In genomic region chr6:115814104-115814503, GRCm38 (mm10) we compare ENCODE assay signal across 8 mouse cellular contexts. TPM values are rescaled to one million over a fixed set of nuclear protein-coding genes. Genes with fewer than 3 reads are reported as not detected.
DNase-seq lines count a peak whose midpoint lies in the region; ATAC-seq lines count a peak whose summit lies in the region.

No protein-coding gene starts in this region.

- H3K4me2 ChIP-seq in liver, embryonic 13.5 days: peak overlapping the region; percentile 25; the same call in 1 of the 2 replicates

- H3K27me3 ChIP-seq in liver, embryonic 13.5 days: no peaks in the 10 kb centered on the region

- peak; percentile 50 for DNase-seq in ovary, adult 18-20 months (ENCODE audit: low spot score)
- no peak for DNase-seq in ovary, postnatal 10 days (ENCODE audit: low spot score)
- peak; percentile 75 to 83 for DNase-seq in adrenal gland, postnatal 36 days
- peak; percentile 53 to 66 for DNase-seq in gastrocnemius, adult 8-10 months (ENCODE audit: low spot score in 2 of 2)
- DNase-seq in kidney, adult 18-20 months: peak; percentile 65
- peak; percentile 54 for DNase-seq in liver, embryonic 13.5 days
- DNase-seq in retina, embryonic 14.5 days (ENCODE audit: low spot score): peak; percentile 70
- DNase-seq in yolk sac, embryonic 10.5 days (ENCODE audit: low spot score): no peak

- no peaks in the 10 kb centered on the region for H3K36me3 ChIP-seq in liver, embryonic 13.5 days

- peak overlapping the region; percentile 43; the same call in 1 of the 2 replicates for H3K9ac ChIP-seq in liver, embryonic 13.5 days

- 13% methylated on average over 4 of the region's 4 CpGs for WGBS in liver, embryonic 13.5 days (ENCODE audit: insufficient replicate concordance)

- H3K27ac ChIP-seq in liver, embryonic 13.5 days: peak overlapping the region; percentile 35

- H3K4me1 ChIP-seq in liver, embryonic 13.5 days (replicated peaks): peaks cover 18% of the 10 kb centered on the region

- no peaks in the 10 kb centered on the region for H3K9me3 ChIP-seq in liver, embryonic 13.5 days (replicated peaks)

- ATAC-seq in liver, embryonic 13.5 days (ENCODE audit: low read depth): peak; percentile 74

- no peak overlapping the region for H3K4me3 ChIP-seq in liver, embryonic 13.5 days (replicated peaks)

RNA-seq across cellular contexts. Expression of gene Rpl32, which starts 5.6 kb away (rescaled TPM):
- 1,000 to 10,000 TPM; 1,143 to 1,221 TPM for total RNA-seq in adrenal gland, postnatal 36 days (2021)
- total RNA-seq in gastrocnemius, adult 8-10 months (2022): 100 to 1,000 TPM; 581 to 694 (median 621) TPM
- polyA plus RNA-seq in liver, embryonic 13.5 days (2015; fragmentation: Nextera tagmentation; extraction: Ambion mirVana): 1,700 and 1,736 TPM in 2 replicates

RNA-seq across cellular contexts. Expression of gene Efcab12, which starts 24.1 kb away (rescaled TPM):
- total RNA-seq in adrenal gland, postnatal 36 days (2021): under 1 TPM; 0.36 to 0.86 TPM
- total RNA-seq in gastrocnemius, adult 8-10 months (2022): under 1 TPM in 3 of 4 experiments, not detected in 1; 0.12 to 0.29 (median 0.15) TPM
- polyA plus RNA-seq in liver, embryonic 13.5 days (2015; fragmentation: Nextera tagmentation; extraction: Ambion mirVana): 0.15 and 0.16 TPM in 2 replicates

RNA-seq across cellular contexts. Expression of gene Mbd4, which starts 39.1 kb away (rescaled TPM):
- 1 to 10 TPM; 2.4 to 2.6 TPM for total RNA-seq in adrenal gland, postnatal 36 days (2021)
- 1 to 10 TPM in 2 of 4 experiments, under 1 TPM in 2; 0.80 to 1.2 (median 1.0) TPM for total RNA-seq in gastrocnemius, adult 8-10 months (2022)
- 9.9 and 12.1 TPM in 2 replicates for polyA plus RNA-seq in liver, embryonic 13.5 days (2015; fragmentation: Nextera tagmentation; extraction: Ambion mirVana)

RNA-seq across cellular contexts. Expression of gene Ift122, which starts 39.2 kb away (rescaled TPM):
- total RNA-seq in adrenal gland, postnatal 36 days (2021): 10 to 100 TPM; 16.3 to 16.7 TPM
- total RNA-seq in gastrocnemius, adult 8-10 months (2022): 1 to 10 TPM; 3.3 to 4.9 (median 4.0) TPM
- 2.9 and 3.0 TPM in 2 replicates for polyA plus RNA-seq in liver, embryonic 13.5 days (2015; fragmentation: Nextera tagmentation; extraction: Ambion mirVana)

RNA-seq across cellular contexts. Expression of gene Cand2, which starts 39.8 kb away (rescaled TPM):
- total RNA-seq in adrenal gland, postnatal 36 days (2021): 10 to 100 TPM; 10.4 to 12.7 TPM
- total RNA-seq in gastrocnemius, adult 8-10 months (2022): 10 to 100 TPM; 63.6 to 80.2 (median 77.4) TPM
- 3.3 and 4.3 TPM in 2 replicates for polyA plus RNA-seq in liver, embryonic 13.5 days (2015; fragmentation: Nextera tagmentation; extraction: Ambion mirVana)

Comparison
In these comparisons a context has a peak if more than half of its experiments do, and no peak if none do; other contexts are left out.
1. DNase-seq: peak in ovary, adult 18-20 months (single experiment), adrenal gland, postnatal 36 days (2 of 2), gastrocnemius, adult 8-10 months (2 of 2), kidney, adult 18-20 months (single experiment), liver, embryonic 13.5 days (single experiment) and retina, embryonic 14.5 days (single experiment); none in ovary, postnatal 10 days (single experiment) and yolk sac, embryonic 10.5 days (single experiment).